Mouse (Mus musculus): ENCODE data around the gene Usp22.

- TF ChIP-seq CTCF (conservative IDR thresholded peaks at IDR 0.05; ENCODE audit: insufficient read depth, insufficient read length, low read depth, low read length) (no peak), POLR2A (IDR thresholded peaks at IDR 0.05; ENCODE audit: low read depth, low read length) (no peak)
These were observed 12.1 kb downstream of the Usp22 start for GRCm38 (mm10) chr11:61162776-61163175.
